Mouse (Mus musculus): ENCODE measurements around the gene Ccdc163.

The Ccdc163 gene

DNA sequence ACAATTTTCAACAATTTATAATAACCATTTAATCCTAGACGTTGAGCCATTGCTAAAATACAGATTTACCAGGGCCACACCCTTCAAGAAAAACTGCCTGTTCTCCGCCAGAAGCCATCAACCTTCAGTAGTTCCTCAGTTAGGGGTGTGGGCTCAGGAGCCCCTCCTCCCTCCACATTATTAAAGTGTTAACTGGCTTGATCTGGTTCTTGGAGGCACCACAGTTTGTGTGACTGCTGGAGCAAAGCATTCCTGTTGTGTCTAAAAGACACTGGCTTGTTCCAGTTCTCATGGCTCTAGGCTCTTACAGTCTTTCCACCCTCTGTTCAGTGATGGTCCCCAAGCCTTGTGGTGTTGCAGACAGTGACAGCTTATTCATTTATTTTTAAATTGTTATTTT is 72.2 kb downstream of the Ccdc163 start:
- DNase-seq (ENCODE audit: low spot score) = no peak

DNA sequence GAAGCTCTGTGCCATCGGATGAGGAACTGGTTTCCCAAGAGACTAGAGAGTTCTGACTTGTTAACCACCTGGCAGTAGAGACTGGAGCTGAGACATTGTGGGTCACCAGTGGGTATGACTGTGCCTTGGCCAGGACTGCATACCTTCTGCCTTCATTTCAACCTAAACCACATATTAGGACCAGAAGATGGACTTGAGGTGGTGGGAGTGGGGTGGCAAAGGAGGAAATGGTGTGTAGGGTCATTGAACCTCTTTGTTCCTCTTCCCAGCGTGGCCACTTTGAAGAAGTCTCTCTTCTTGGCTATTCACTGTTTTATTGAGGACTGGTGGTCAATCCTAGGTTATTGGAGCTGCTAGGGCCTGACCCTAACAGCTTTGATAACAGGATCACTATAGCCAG is 73.1 kb downstream of the Ccdc163 start:
- no peak for DNase-seq (ENCODE audit: low spot score)

DNA sequence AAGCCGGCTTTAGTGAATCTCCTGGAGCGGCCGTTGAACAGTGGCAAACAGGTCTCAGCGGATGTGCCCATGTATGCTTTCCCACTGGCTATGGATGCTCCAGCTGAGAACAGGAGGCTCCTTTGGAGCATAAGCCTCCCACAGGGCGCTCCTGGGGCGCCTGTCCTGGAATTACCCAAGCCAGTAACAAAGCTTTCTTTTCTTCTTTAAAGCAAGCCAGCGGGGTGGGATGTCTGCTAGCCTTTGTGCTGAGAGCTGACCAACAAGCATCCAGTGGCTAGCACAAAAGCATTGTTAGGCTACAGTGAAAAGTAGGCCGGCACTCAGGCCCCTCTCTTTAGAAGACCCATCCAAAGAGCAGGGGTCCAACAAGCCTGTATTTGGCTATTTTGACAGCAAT is 73.9 kb downstream of the Ccdc163 start:
- no peak for DNase-seq (ENCODE audit: low spot score)

DNA sequence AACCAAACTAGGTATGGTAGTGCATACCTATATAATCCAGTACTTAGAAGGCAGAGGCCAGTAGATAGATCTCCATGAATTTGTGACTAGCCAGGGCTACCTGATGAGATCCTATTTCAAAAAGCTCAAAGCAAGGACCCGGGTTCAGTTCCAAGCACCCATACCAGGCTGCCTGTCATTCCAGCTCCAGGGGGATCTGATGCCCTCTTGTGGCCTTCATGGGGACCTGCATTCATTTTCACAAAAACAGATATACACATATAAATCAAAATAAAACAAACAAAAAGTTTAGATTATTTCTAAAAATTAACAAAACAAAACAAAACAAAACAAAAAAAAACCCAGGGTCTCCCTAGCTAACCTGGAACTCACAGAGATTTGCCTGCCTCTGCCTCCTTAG is 78.3 kb downstream of the Ccdc163 start:
- no peak for DNase-seq (ENCODE audit: low spot score)

DNA sequence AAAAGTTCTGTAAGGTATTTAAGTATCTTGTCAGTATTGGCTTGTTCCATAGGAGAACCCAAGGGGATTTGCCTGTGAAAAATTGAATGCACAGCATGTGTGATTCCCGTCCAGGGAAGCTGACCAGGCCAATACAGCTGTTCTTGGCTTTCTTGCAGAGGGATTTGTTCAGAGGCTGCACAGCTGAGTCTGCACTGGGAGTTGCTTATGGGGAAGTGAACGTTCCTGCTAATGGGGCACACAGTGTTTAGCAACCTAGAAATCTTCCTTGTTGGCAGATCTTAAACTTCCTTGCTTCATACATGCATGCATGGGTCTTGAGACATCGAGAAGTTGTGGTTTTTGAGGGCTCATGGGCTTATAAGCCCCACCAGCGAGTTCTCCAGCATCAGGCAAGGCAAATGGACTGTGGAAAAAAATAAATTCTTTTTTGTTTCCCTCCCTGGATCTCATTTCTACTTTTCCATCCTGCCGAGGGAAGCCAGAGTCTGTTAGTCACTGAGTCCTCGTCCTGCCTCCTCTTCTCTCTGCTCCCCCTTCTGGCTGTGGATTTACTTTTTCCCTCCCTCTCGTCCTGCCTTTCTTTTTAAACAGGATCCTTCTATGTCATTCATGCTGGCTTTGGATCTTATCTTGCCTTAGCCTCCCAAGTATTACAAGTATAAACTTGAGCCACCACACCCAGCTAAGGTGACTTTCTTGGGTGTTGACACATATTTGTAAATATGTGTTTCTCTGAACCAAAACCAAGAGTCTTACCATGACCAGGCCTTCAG is 79.9 kb downstream of the Ccdc163 start:
- no peak for DNase-seq (ENCODE audit: low spot score)

DNA sequence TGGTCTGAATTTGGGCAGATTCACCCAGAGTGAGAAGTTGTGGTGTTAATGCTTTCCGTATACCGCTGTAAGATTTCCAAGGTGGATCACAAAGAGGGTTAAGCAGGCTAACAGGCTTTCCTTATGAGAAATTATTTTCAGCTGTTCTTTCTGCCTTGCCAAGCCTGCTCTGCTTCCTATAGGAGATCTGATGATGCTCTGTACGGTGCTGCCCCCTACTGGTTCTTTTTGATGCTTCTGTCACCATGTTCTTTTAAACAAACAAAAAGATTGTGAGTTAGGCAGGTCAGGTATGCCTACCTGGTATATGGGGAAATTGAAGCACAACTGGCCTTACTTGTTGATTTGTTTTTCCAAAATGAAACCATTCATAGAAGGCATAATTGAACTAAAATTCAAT is 80.6 kb downstream of the Ccdc163 start:
- peak; percentile 76 for DNase-seq (ENCODE audit: low spot score)

DNA sequence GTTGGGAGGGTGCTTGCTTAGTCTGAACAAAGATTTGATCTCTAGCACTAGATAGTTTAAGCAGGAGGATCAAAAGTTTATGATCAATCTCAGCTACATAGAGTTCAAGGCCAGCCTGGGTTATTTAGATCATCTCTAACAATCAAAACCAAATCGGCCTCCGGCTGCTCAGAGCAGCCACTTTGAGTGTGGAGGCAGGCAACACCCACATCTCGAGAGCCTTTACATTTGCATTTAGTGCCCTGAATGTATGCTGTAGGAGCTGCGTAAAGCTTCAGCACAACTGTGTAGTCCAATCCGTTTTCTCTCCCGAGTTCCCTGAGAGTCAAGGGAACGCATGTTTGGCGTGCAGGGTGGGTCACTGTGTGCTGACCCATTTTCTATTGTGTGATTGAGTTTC is 84.1 kb downstream of the Ccdc163 start:
- no peak for DNase-seq (ENCODE audit: low spot score)

DNA sequence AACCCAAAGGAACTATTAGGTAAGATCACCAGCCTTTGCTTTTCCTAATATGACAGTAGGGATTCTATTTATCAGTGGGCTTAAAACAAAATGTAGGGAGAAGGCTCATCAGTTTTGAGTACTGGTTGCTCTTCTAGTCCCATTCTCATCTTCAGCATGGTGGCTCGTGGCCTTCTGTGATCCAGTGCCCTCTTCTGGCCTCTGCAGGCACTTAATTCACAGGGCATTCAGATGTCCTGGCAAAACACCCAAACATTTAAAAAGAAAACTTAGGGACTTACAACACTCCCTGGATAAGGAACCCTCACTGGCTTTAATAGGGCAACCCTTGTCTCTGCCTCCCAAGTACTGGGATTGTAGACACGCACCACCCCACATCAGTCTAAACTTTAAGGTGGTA is 86.0 kb downstream of the Ccdc163 start:
- DNase-seq (ENCODE audit: low spot score) = no peak

DNA sequence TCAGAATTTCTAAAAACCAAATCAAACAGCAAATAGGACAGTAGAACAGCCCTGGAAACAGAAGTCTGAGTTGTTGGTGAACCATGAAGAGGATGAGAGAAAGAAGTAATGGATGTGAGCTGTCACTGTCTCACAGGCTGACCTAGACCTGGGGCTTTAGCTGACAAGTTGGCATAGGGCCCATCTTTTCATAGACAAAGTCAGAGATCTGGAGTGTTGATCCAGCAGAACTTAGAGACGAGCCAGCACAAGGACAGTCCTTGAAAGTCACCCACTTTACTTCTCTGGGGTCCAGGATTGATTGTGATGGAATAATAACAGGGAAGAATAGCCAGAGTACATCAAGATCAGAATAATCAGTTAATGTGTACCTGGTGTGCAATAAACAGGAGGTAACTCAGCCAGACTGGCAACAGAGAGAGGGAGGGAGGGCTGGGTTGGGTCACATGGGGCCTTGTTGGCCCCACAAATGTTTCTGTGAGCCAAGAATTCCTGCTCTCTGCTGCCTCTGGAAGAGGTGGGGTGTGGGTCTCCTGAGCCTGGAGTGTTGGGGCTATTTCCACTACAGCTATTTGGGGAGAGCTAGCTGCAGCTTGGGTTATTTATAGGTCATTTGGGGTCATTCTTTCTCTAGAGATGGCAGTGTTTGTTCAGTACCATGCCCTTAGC is 88.3 kb downstream of the Ccdc163 start:
- no peak for DNase-seq (ENCODE audit: low spot score)

DNA sequence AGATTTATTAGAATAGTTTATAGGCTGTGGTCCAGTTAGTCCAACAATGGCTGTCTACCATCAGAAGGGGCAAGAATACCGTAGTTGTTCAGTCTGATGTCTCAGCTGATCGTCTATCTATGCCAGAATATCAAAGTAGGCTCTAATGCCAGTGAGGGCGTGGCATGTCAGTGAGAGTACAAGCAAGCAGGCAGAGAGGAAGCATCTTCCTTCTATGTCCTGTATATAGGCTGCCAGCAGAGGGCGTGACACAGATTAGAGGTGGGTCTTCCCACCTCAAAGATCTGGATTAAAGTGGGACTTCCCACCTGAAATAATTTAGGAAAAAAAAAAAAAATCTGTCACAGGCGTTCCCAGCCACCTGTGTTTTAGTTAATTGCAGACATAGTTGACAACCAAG is 91.6 kb downstream of the Ccdc163 start:
- DNase-seq (ENCODE audit: low spot score) = no peak
